Mouse (Mus musculus): ENCODE data around the gene Sult2b1.

Gene Sult2b1

DNA sequence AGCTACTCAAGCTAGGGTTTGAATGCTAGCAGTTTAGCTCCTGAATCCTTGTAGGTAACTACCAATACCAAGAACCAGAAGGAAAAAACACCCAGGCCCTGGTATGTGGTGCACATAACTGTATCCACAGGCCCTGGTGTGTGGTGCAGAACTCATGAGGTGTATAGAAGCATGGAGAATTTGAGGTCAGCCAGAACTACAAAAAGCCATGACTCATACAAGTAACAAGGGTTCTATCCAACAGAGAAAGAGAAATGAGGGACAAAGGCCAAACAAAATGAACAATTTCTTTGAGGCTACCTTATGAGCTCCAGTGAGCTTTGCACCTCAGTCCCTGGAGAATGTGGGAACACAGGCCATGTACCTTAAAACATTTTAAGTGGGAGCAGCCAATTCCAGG, 36.4 kb upstream of the Sult2b1 start:
- H3K9me3 ChIP-seq (ENCODE audit: low read length), result no peaks in the 10 kb centered on the region
- H3K36me3 ChIP-seq (ENCODE audit: insufficient read depth, low read length), result peaks cover 52% of the 10 kb centered on the region
- TF ChIP-seq CTCF (conservative IDR thresholded peaks at IDR 0.05; ENCODE audit: low read length) (no peak), NANOG (IDR thresholded peaks at IDR 0.05; ENCODE audit: borderline replicate concordance, low read length) (no peak), POU5F1 (IDR thresholded peaks at IDR 0.05; ENCODE audit: borderline replicate concordance, low read length) (no peak)
- peaks cover 38% of the 10 kb centered on the region for H3K4me1 ChIP-seq (replicated peaks; ENCODE audit: low read depth, low read length)
- no peak overlapping the region for H3K4me3 ChIP-seq (replicated peaks; ENCODE audit: low read length)
- H3K27me3 ChIP-seq (ENCODE audit: insufficient read depth, low read length), result peaks cover 10% of the 10 kb centered on the region

GRCm38 (mm10) chr7:45819843-45820242, 35.4 kb upstream of the Sult2b1 start:
- H3K4me3 ChIP-seq (replicated peaks; ENCODE audit: low read length), result peak overlapping the region; percentile 63
- peaks cover 10% of the 10 kb centered on the region for H3K27me3 ChIP-seq (ENCODE audit: insufficient read depth, low read length)
- H3K9me3 ChIP-seq (ENCODE audit: low read length), result no peaks in the 10 kb centered on the region
- TF ChIP-seq NANOG (IDR thresholded peaks at IDR 0.05; ENCODE audit: borderline replicate concordance, low read length), result no peak
- TF ChIP-seq CTCF (conservative IDR thresholded peaks at IDR 0.05; ENCODE audit: low read length), result no peak
- no peak for TF ChIP-seq POU5F1 (IDR thresholded peaks at IDR 0.05; ENCODE audit: borderline replicate concordance, low read length)
- H3K36me3 ChIP-seq (ENCODE audit: insufficient read depth, low read length), result peaks cover 41% of the 10 kb centered on the region
- peaks cover 38% of the 10 kb centered on the region for H3K4me1 ChIP-seq (replicated peaks; ENCODE audit: low read depth, low read length)

DNA sequence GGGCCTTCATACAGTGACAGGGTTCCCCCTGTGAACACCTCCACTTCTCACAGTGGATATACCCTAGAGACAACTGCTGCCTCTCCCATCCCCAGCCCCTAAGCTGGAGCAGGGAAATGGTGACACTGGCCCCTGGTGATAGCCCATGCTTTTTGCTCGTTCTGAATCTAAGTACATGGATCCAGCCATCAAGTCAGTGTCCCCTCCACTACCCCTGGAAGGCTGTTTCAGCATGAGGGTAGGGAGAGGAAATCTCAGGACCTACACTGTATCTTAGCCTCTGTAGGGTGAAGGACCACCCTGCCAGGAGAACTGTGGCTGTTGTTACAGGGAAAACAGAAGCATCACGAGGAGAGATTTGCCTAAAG, 31.5 kb upstream of the Sult2b1 start:
- Histone ChIP-seq H3K4me3 (replicated peaks; ENCODE audit: low read length) (no peak overlapping the region), H3K36me3 (ENCODE audit: insufficient read depth, low read length) (peaks cover 24% of the 10 kb centered on the region), H3K9me3 (ENCODE audit: low read length) (no peaks in the 10 kb centered on the region), H3K27me3 (ENCODE audit: insufficient read depth, low read length) (peaks cover 10% of the 10 kb centered on the region), H3K4me1 (replicated peaks; ENCODE audit: low read depth, low read length) (peaks cover 49% of the 10 kb centered on the region)
- TF ChIP-seq CTCF (conservative IDR thresholded peaks at IDR 0.05; ENCODE audit: low read length) (no peak), NANOG (IDR thresholded peaks at IDR 0.05; ENCODE audit: borderline replicate concordance, low read length) (no peak), POU5F1 (IDR thresholded peaks at IDR 0.05; ENCODE audit: borderline replicate concordance, low read length) (no peak)

DNA sequence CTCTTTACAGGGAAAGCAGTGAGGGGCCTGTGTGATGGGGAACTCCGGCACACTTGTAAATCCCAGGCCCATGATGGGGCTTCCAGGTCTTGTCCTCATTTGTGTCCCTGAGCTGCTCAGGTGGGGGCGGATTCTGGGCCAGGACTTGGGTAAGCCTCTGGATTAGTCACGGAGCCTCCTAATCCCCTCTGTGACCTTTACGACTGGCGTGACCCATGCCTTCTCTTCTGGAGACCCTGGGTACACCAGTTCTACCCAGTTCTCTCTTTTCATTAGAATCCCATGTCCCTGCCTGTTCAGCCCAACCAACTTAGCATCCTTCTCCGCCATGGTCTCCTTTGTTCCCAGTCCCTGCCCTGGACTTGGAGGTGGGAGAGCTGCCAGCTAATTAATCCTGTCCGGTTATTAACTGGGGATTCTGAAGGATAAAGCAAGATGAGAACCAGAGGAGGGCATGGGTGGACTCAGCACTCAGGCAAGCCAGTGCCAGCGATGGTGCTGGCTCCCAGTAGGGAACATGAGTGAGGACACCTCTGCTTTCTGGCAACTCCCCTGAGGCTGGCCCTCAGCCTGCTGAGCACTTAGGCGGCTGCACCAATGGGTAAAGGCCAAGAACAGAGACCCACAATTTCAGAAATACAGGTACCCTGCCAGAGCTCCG, 31.0 kb upstream of the Sult2b1 start:
- Histone ChIP-seq H3K9me3 (ENCODE audit: low read length) (no peaks in the 10 kb centered on the region), H3K4me1 (replicated peaks; ENCODE audit: low read depth, low read length) (peaks cover 54% of the 10 kb centered on the region), H3K36me3 (ENCODE audit: insufficient read depth, low read length) (peaks cover 26% of the 10 kb centered on the region), H3K4me3 (replicated peaks; ENCODE audit: low read length) (peak overlapping the region; percentile 50; the same call in 1 of the 2 replicates), H3K27me3 (ENCODE audit: insufficient read depth, low read length) (peaks cover 10% of the 10 kb centered on the region)
- no peak for TF ChIP-seq CTCF (conservative IDR thresholded peaks at IDR 0.05; ENCODE audit: low read length)
- no peak for TF ChIP-seq POU5F1 (IDR thresholded peaks at IDR 0.05; ENCODE audit: borderline replicate concordance, low read length)
- TF ChIP-seq NANOG (IDR thresholded peaks at IDR 0.05; ENCODE audit: borderline replicate concordance, low read length), result no peak

DNA sequence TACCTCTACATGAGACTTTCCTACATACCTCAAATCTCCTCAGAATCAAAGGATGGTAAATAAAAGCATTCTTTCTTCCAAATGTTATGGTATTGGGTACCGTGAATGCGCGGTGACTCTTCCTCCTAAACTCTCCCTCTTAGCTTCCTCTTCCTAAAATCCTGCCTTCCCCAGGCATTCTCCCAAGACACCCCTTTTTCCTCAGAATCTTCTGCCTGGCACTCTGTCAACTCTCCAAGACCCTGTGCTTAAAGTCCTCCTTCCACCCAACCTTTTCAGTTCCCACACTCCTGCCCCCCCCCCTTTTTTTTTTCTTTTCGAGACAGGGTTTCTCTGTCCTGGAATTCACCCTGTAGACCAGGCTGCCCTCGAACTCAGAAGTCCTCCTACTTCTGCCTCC, 30.4 kb upstream of the Sult2b1 start:
- Histone ChIP-seq H3K4me1 (replicated peaks; ENCODE audit: low read depth, low read length) (peaks cover 57% of the 10 kb centered on the region), H3K4me3 (replicated peaks; ENCODE audit: low read length) (peak overlapping the region; percentile 50; the same call in 1 of the 2 replicates), H3K36me3 (ENCODE audit: insufficient read depth, low read length) (peaks cover 33% of the 10 kb centered on the region), H3K9me3 (ENCODE audit: low read length) (no peaks in the 10 kb centered on the region), H3K27me3 (ENCODE audit: insufficient read depth, low read length) (peaks cover 10% of the 10 kb centered on the region)
- TF ChIP-seq POU5F1 (IDR thresholded peaks at IDR 0.05; ENCODE audit: borderline replicate concordance, low read length) (no peak), CTCF (conservative IDR thresholded peaks at IDR 0.05; ENCODE audit: low read length) (no peak), NANOG (IDR thresholded peaks at IDR 0.05; ENCODE audit: borderline replicate concordance, low read length) (no peak)

- Histone ChIP-seq H3K4me1 (replicated peaks; ENCODE audit: low read depth, low read length) (peaks cover 64% of the 10 kb centered on the region), H3K36me3 (ENCODE audit: insufficient read depth, low read length) (peaks cover 40% of the 10 kb centered on the region), H3K27me3 (ENCODE audit: insufficient read depth, low read length) (peaks cover 10% of the 10 kb centered on the region), H3K4me3 (replicated peaks; ENCODE audit: low read length) (peak within 1 kb of the TSS; percentile 96), H3K9me3 (ENCODE audit: low read length) (no peaks in the 10 kb centered on the region)
- TF ChIP-seq NANOG (IDR thresholded peaks at IDR 0.05; ENCODE audit: borderline replicate concordance, low read length) (no peak), CTCF (conservative IDR thresholded peaks at IDR 0.05; ENCODE audit: low read length) (no peak), POU5F1 (IDR thresholded peaks at IDR 0.05; ENCODE audit: borderline replicate concordance, low read length) (no peak)
These were observed 29.6 kb upstream of the Sult2b1 start, which contains the start of gene Cyth2 for GRCm38 (mm10) chr7:45813787-45814779. Gene Cyth2, minus strand, starts transcription at chr7:45814581.

GRCm38 (mm10) chr7:45812921-45813320, 28.5 kb upstream of the Sult2b1 start:
- TF ChIP-seq NANOG (IDR thresholded peaks at IDR 0.05; ENCODE audit: borderline replicate concordance, low read length), result no peak
- no peak for TF ChIP-seq POU5F1 (IDR thresholded peaks at IDR 0.05; ENCODE audit: borderline replicate concordance, low read length)
- TF ChIP-seq CTCF (conservative IDR thresholded peaks at IDR 0.05; ENCODE audit: low read length), result no peak
- no peaks in the 10 kb centered on the region for H3K27me3 ChIP-seq (ENCODE audit: insufficient read depth, low read length)
- H3K36me3 ChIP-seq (ENCODE audit: insufficient read depth, low read length), result peaks cover 52% of the 10 kb centered on the region
- H3K4me1 ChIP-seq (replicated peaks; ENCODE audit: low read depth, low read length), result peaks cover 72% of the 10 kb centered on the region
- no peaks in the 10 kb centered on the region for H3K9me3 ChIP-seq (ENCODE audit: low read length)
- peak overlapping the region; percentile 96 for H3K4me3 ChIP-seq (replicated peaks; ENCODE audit: low read length)

Data from E14TG2a.4 (cell line).